ENCODE assay signal across 19 mouse cellular contexts in the genomic region with DNA sequence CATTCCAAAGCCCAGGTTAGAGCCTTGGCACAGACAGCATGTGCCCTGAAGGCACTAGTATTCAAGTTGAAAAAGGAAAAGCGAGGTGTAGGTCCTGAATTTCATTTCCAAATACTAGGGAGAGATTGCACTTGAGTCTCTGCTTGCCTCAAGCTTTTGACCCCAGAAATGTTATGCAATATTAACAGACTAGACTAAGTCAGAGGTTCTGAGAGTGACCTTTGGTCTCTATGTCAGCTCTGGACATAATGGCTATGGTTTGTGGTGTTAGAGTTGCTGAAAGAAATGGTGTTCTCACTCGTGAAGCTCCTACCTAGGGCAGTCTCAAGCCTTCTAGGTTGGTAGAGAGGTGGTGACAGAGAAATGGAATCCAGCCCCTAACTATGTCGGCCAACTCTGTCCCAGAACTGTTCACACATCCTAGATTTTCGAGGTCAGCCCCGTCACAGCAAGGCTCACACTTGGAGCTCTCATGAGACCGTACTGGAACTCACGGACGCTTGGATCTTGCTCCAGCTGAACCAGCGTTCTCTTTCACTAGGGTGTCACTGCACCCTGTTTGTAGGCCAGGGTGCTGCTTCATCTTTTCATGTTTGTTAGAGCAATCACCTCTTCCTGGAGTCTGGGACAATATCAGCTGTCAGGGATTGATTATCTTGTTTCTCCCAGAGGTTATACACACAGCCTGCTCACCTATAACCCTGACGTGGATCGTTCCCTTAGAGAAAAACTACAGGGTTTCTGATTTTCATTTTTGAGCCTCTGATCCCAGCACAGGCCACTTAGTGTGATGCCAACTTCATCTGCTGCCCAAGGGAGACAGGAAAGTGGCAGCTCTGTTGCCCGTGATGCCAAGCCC.
DNase-seq lines count a peak whose midpoint lies in the region; ATAC-seq and TF ChIP-seq lines count a peak whose summit lies in the region.
"Had no signal": no experiment of that assay in that cellular context is flagged by ENCODE, and none has a peak within 500 bp of the region (broad histone marks: within the 10 kb centered on the region; RNA-seq: fewer than 3 reads in every experiment).

No protein-coding gene starts in this region.

- H3K4me3 ChIP-seq in gastrocnemius, adult 2 months = no peak overlapping the region
- H3K4me3 ChIP-seq in ES-Bruce4 (ENCODE audit: low read depth, low read length) = no peak overlapping the region
- no peak overlapping the region for H3K4me3 ChIP-seq in liver, embryonic 14.5 days (ENCODE audit: insufficient read depth in 1 of 2, low read depth in 2 of 2, low read length in 2 of 2)
- no peak overlapping the region for H3K4me3 ChIP-seq in limb, embryonic 10.5 days
- no peak overlapping the region for H3K4me3 ChIP-seq in embryonic facial prominence, embryonic 10.5 days
- H3K4me3 ChIP-seq: stomach, embryonic 15.5 days had no signal

- ATAC-seq in liver, embryonic 14.5 days (ENCODE audit: insufficient read depth) = peak; percentile 66
- ATAC-seq: forebrain, embryonic 16.5 days; Patski had no signal

- H3K36me3 ChIP-seq in ES-Bruce4 (ENCODE audit: control insufficient read depth, insufficient read depth, low read length, poor library complexity, severe bottlenecking) = no peaks in the 10 kb centered on the region
- H3K36me3 ChIP-seq in liver, embryonic 14.5 days (replicated peaks; ENCODE audit: control insufficient read depth, insufficient read depth, low read depth) = no peaks in the 10 kb centered on the region
- no peaks in the 10 kb centered on the region for H3K36me3 ChIP-seq in limb, embryonic 10.5 days
- H3K36me3 ChIP-seq in embryonic facial prominence, embryonic 10.5 days (replicated peaks) = no peaks in the 10 kb centered on the region
- H3K36me3 ChIP-seq: stomach, embryonic 15.5 days had no signal

- no peak for TF ChIP-seq EP300 in ES-Bruce4 (IDR thresholded peaks at IDR 0.05; ENCODE audit: insufficient read depth, low read depth, low read length)
- no peak for TF ChIP-seq EP300 in liver, embryonic 14.5 days (IDR thresholded peaks at IDR 0.05; ENCODE audit: low read depth)

- WGBS in liver, embryonic 14.5 days (ENCODE audit: insufficient replicate concordance) = 56% methylated on average over 12 of the region's 12 CpGs
- WGBS in limb, embryonic 10.5 days = 84% methylated on average over 12 of the region's 12 CpGs
- WGBS in embryonic facial prominence, embryonic 10.5 days = 83% methylated on average over 12 of the region's 12 CpGs

- H3K27ac ChIP-seq in gastrocnemius, adult 2 months = peak overlapping the region; percentile 41
- peak overlapping the region; percentile 66 for H3K27ac ChIP-seq in ES-Bruce4 (ENCODE audit: insufficient read depth, low read length)
- peak overlapping the region; percentile 46 for H3K27ac ChIP-seq in liver, embryonic 14.5 days
- H3K27ac ChIP-seq in limb, embryonic 10.5 days = no peak overlapping the region
- H3K27ac ChIP-seq in embryonic facial prominence, embryonic 10.5 days (replicated peaks) = no peak overlapping the region
- H3K27ac ChIP-seq: stomach, embryonic 15.5 days had no signal

- H3K27me3 ChIP-seq in ES-Bruce4 (ENCODE audit: control insufficient read depth, insufficient read depth, low read length, poor library complexity, severe bottlenecking) = no peaks in the 10 kb centered on the region
- no peaks in the 10 kb centered on the region for H3K27me3 ChIP-seq in liver, embryonic 14.5 days (ENCODE audit: control insufficient read depth, insufficient read depth, low read length)
- H3K27me3 ChIP-seq in limb, embryonic 10.5 days (ENCODE audit: low read depth, poor library complexity, severe bottlenecking) = no peaks in the 10 kb centered on the region
- H3K27me3 ChIP-seq in embryonic facial prominence, embryonic 10.5 days (replicated peaks; ENCODE audit: low read depth, poor library complexity, severe bottlenecking) = no peaks in the 10 kb centered on the region
- H3K27me3 ChIP-seq: Patski; stomach, embryonic 15.5 days had no signal

- H3K4me2 ChIP-seq in liver, embryonic 14.5 days (ENCODE audit: low read depth) = no peak overlapping the region
- H3K4me2 ChIP-seq: heart, embryonic 11.5 days; stomach, embryonic 15.5 days had no signal

- H3K9me3 ChIP-seq in ES-Bruce4 (replicated peaks; ENCODE audit: control insufficient read depth, insufficient read depth, low read length, poor library complexity, severe bottlenecking) = no peaks in the 10 kb centered on the region
- no peaks in the 10 kb centered on the region for H3K9me3 ChIP-seq in liver, embryonic 14.5 days (ENCODE audit: control insufficient read depth, low read length)
- H3K9me3 ChIP-seq in limb, embryonic 10.5 days (replicated peaks) = no peaks in the 10 kb centered on the region
- no peaks in the 10 kb centered on the region for H3K9me3 ChIP-seq in embryonic facial prominence, embryonic 10.5 days
- H3K9me3 ChIP-seq: stomach, embryonic 15.5 days had no signal

- TF ChIP-seq POLR2A in ES-Bruce4 (IDR thresholded peaks at IDR 0.05; ENCODE audit: insufficient read depth, low read length) = no peak

- H3K4me1 ChIP-seq in ES-Bruce4 (ENCODE audit: control insufficient read depth, insufficient read depth, low read length) = peaks cover 7% of the 10 kb centered on the region
- peaks cover 0 to 9% of the 10 kb centered on the region in 2 experiments; a peak in 2 of 4 replicates for H3K4me1 ChIP-seq in liver, embryonic 14.5 days (replicated peaks; ENCODE audit: control insufficient read depth in 2 of 2, insufficient read depth in 2 of 2, low read length in 1 of 2)
- H3K4me1 ChIP-seq in limb, embryonic 10.5 days = peaks cover 31% of the 10 kb centered on the region
- peaks cover 14% of the 10 kb centered on the region for H3K4me1 ChIP-seq in embryonic facial prominence, embryonic 10.5 days

- intact Hi-C loops in gastrocnemius, adult 2 months (cut with DNase I) = no loop called here

- no peak for TF ChIP-seq CTCF in gastrocnemius, adult 2 months (IDR thresholded peaks at IDR 0.05)
- no peak for TF ChIP-seq CTCF in ES-Bruce4 (IDR thresholded peaks at IDR 0.05; ENCODE audit: low read depth, low read length)
- TF ChIP-seq CTCF in liver, embryonic 14.5 days (IDR thresholded peaks at IDR 0.05; ENCODE audit: low read depth) = no peak

- H3K9ac ChIP-seq in ES-Bruce4 (ENCODE audit: low read depth, poor library complexity, severe bottlenecking) = 0 out of 2 replicates have a peak overlapping the region, but pooled peaks have one; percentile 5
- H3K9ac ChIP-seq in liver, embryonic 14.5 days (replicated peaks) = no peak overlapping the region
- H3K9ac ChIP-seq: stomach, embryonic 15.5 days had no signal

- DNase-seq in gastrocnemius, adult 2 months = no peak
- DNase-seq in gastrocnemius, postnatal 10 days = no peak
- DNase-seq in kidney, adult 9 months = peak; percentile 87
- peak in 1 of 3 experiments; percentile 2 for DNase-seq in liver, embryonic 14.5 days (ENCODE audit: low read depth in 3 of 3, low spot score in 3 of 3)
- DNase-seq in limb, embryonic 10.5 days (ENCODE audit: low spot score) = no peak
- no peak for DNase-seq in embryonic facial prominence, embryonic 10.5 days (ENCODE audit: low spot score)
- no peak for DNase-seq in lung, postnatal 25 days (ENCODE audit: low spot score)
- DNase-seq: cerebellum, adult 9-11 months; embryo, embryonic 11 days; heart, postnatal 36 days; midbrain, embryonic 14.5 days; right cerebral cortex, adult 18-20 months; spleen, adult 18-20 months; thymus, postnatal 14 days had no signal

Comparison
In these comparisons a context has a peak if more than half of its experiments do, and no peak if none do; other contexts are left out.
1. H3K27ac ChIP-seq: peak in gastrocnemius, adult 2 months (single experiment), ES-Bruce4 (single experiment) and liver, embryonic 14.5 days (single experiment); none in limb, embryonic 10.5 days (single experiment) and embryonic facial prominence, embryonic 10.5 days (single experiment).